Mouse (Mus musculus): ENCODE measurements at regions not wholly inside any gene's neighbourhood (a gene's known extent, or its start where the extent isn't known, plus 50 kb on each side); places are given as distances from the start of the nearest gene placed in this dataset.

- no peaks in the 10 kb centered on the region for H3K4me1 ChIP-seq (replicated peaks; ENCODE audit: control insufficient read depth, insufficient read depth, low read length)
- 38% methylated on average over 2 of the region's 2 CpGs for WGBS
- no peak for ATAC-seq (replicated peaks; ENCODE audit: low FRiP score, low TSS enrichment, low read depth)
- no peaks in the 10 kb centered on the region for H3K27me3 ChIP-seq (replicated peaks; ENCODE audit: control insufficient read depth, insufficient read depth, low read length)
- no peak overlapping the region for H3K27ac ChIP-seq (ENCODE audit: low read depth)
- H3K9ac ChIP-seq (ENCODE audit: low read length) = no peak overlapping the region
- no peaks in the 10 kb centered on the region for H3K36me3 ChIP-seq (ENCODE audit: control insufficient read depth, insufficient read depth, low read length)
- H3K4me3 ChIP-seq (ENCODE audit: low read depth, low read length) = no peak overlapping the region
- no peak overlapping the region for H3K4me2 ChIP-seq (ENCODE audit: low read length)
- no peaks in the 10 kb centered on the region for H3K9me3 ChIP-seq (ENCODE audit: control insufficient read depth, low read length)
- no peak for DNase-seq (ENCODE audit: low spot score)
Measured at GRCm38 (mm10) chr12:45745697-45746096, 671.2 kb upstream of the Stxbp6 start.

GRCm38 (mm10) chr12:45744619-45745018 is 670.1 kb upstream of the Stxbp6 start:
- Histone ChIP-seq H3K4me3 (ENCODE audit: low read depth, low read length) (no peak overlapping the region), H3K4me2 (ENCODE audit: low read length) (no peak overlapping the region)
- ATAC-seq (replicated peaks; ENCODE audit: low FRiP score, low TSS enrichment, low read depth) = no peak

DNA sequence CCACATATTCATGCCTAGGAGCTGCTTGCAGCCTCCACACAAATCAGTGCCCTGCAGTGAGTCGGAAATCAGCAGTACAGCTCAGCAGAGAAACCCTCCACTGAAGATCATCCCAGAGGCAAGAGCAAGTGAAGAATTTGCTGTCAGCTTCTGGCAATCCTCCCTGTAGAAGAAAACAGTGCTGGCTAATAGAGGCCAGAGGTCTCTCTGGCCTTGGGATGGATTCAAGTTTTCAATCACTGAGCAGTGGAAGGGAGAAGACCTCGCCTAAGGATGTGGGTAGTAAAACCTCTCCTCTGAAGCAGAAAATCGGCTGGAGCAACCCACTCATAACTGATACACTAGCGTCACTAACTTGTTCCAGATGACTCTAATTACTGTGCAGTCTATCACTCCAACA is 659.2 kb upstream of the Stxbp6 start:
- DNase-seq (ENCODE audit: low spot score) = no peak
- Histone ChIP-seq H3K4me2 (ENCODE audit: low read length) (no peak overlapping the region), H3K27me3 (replicated peaks; ENCODE audit: control insufficient read depth, insufficient read depth, low read length) (no peaks in the 10 kb centered on the region), H3K36me3 (ENCODE audit: control insufficient read depth, insufficient read depth, low read length) (no peaks in the 10 kb centered on the region), H3K9ac (ENCODE audit: low read length) (no peak overlapping the region), H3K4me3 (ENCODE audit: low read depth, low read length) (no peak overlapping the region), H3K9me3 (ENCODE audit: control insufficient read depth, low read length) (no peaks in the 10 kb centered on the region), H3K4me1 (replicated peaks; ENCODE audit: control insufficient read depth, insufficient read depth, low read length) (no peaks in the 10 kb centered on the region), H3K27ac (ENCODE audit: low read depth) (no peak overlapping the region)
- no peak for ATAC-seq (replicated peaks; ENCODE audit: low FRiP score, low TSS enrichment, low read depth)
- 45% methylated on average over 4 of the region's 4 CpGs for WGBS

More at GRCm38 (mm10) chr12:45744619-45745018, 670.1 kb upstream of the Stxbp6 start:
- H3K9ac ChIP-seq (ENCODE audit: low read length) = no peak overlapping the region
- 82% methylated on average over 2 of the region's 2 CpGs for WGBS
- no peaks in the 10 kb centered on the region for H3K9me3 ChIP-seq (ENCODE audit: control insufficient read depth, low read length)
- no peak overlapping the region for H3K27ac ChIP-seq (ENCODE audit: low read depth)
- H3K27me3 ChIP-seq (replicated peaks; ENCODE audit: control insufficient read depth, insufficient read depth, low read length) = no peaks in the 10 kb centered on the region
- no peaks in the 10 kb centered on the region for H3K4me1 ChIP-seq (replicated peaks; ENCODE audit: control insufficient read depth, insufficient read depth, low read length)
- DNase-seq (ENCODE audit: low spot score) = no peak
- H3K36me3 ChIP-seq (ENCODE audit: control insufficient read depth, insufficient read depth, low read length) = no peaks in the 10 kb centered on the region

GRCm38 (mm10) chr12:45724565-45725370 is 650.3 kb upstream of the Stxbp6 start:
- Histone ChIP-seq H3K4me3 (ENCODE audit: low read depth, low read length) (no peak overlapping the region), H3K27me3 (replicated peaks; ENCODE audit: control insufficient read depth, insufficient read depth, low read length) (no peaks in the 10 kb centered on the region), H3K27ac (ENCODE audit: low read depth) (no peak overlapping the region), H3K9me3 (ENCODE audit: control insufficient read depth, low read length) (no peaks in the 10 kb centered on the region), H3K4me1 (replicated peaks; ENCODE audit: control insufficient read depth, insufficient read depth, low read length) (no peaks in the 10 kb centered on the region), H3K4me2 (ENCODE audit: low read length) (no peak overlapping the region), H3K9ac (ENCODE audit: low read length) (no peak overlapping the region), H3K36me3 (ENCODE audit: control insufficient read depth, insufficient read depth, low read length) (no peaks in the 10 kb centered on the region)
- ATAC-seq (replicated peaks; ENCODE audit: low FRiP score, low TSS enrichment, low read depth) = no peak
- WGBS = 69% methylated on average over 5 of the region's 5 CpGs
- DNase-seq (ENCODE audit: low spot score) = no peak

DNA sequence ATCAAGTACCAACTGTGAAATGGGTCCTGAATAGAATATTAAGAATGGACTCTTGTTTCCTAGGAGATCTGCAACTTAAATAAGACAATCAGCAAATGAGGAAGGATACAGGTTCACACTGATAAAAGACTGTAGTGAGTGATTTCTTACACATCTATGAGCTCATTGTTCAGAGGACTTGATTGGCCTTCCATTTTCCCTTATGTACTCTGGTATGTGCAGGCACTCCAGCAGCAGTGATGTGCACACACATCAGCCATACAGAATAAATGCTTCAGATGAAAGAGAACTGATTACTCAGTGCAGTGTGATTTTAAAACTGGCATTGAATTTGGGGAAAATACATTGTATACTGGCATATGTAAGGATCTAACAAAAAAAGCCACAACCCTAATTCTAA is 636.8 kb upstream of the Stxbp6 start:
- Histone ChIP-seq H3K27me3 (replicated peaks; ENCODE audit: control insufficient read depth, insufficient read depth, low read length) (no peaks in the 10 kb centered on the region), H3K4me2 (ENCODE audit: low read length) (no peak overlapping the region), H3K9me3 (ENCODE audit: control insufficient read depth, low read length) (no peaks in the 10 kb centered on the region), H3K36me3 (ENCODE audit: control insufficient read depth, insufficient read depth, low read length) (no peaks in the 10 kb centered on the region), H3K9ac (ENCODE audit: low read length) (no peak overlapping the region), H3K4me3 (ENCODE audit: low read depth, low read length) (no peak overlapping the region), H3K4me1 (replicated peaks; ENCODE audit: control insufficient read depth, insufficient read depth, low read length) (no peaks in the 10 kb centered on the region), H3K27ac (ENCODE audit: low read depth) (no peak overlapping the region)
- no peak for ATAC-seq (replicated peaks; ENCODE audit: low FRiP score, low TSS enrichment, low read depth)
- no peak for DNase-seq (ENCODE audit: low spot score)

GRCm38 (mm10) chr12:45710766-45711165 is 636.3 kb upstream of the Stxbp6 start:
- Histone ChIP-seq H3K4me1 (replicated peaks; ENCODE audit: control insufficient read depth, insufficient read depth, low read length) (no peaks in the 10 kb centered on the region), H3K27me3 (replicated peaks; ENCODE audit: control insufficient read depth, insufficient read depth, low read length) (no peaks in the 10 kb centered on the region), H3K9me3 (ENCODE audit: control insufficient read depth, low read length) (no peaks in the 10 kb centered on the region), H3K36me3 (ENCODE audit: control insufficient read depth, insufficient read depth, low read length) (no peaks in the 10 kb centered on the region), H3K4me2 (ENCODE audit: low read length) (no peak overlapping the region), H3K4me3 (ENCODE audit: low read depth, low read length) (no peak overlapping the region), H3K9ac (ENCODE audit: low read length) (no peak overlapping the region), H3K27ac (ENCODE audit: low read depth) (no peak overlapping the region)
- no peak for DNase-seq (ENCODE audit: low spot score)
- WGBS = 74% methylated on average over 1 of the region's 1 CpGs
- ATAC-seq (replicated peaks; ENCODE audit: low FRiP score, low TSS enrichment, low read depth) = no peak

DNA sequence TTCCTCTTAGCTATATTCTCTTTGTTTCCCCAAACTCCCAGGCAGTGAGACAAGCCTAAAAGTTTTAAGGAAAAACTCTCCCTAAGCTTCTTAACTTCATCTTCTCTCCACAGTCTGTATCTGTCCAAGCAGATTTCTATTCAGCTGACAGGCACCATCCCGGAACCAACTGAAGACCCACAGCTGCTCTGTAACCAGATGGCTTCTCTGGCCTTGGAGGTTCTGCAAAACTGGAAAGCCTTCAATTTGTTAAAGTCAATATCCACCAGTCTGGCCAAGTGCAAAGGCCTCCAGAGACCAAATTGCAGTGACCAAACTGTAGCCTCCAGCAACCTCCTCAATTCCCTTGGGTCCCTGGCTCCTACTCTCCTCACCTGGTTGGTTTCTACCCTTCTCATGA is 614.8 kb upstream of the Stxbp6 start:
- H3K27ac ChIP-seq (ENCODE audit: low read depth) = no peak overlapping the region
- H3K4me2 ChIP-seq (ENCODE audit: low read length) = no peak overlapping the region
- no peak overlapping the region for H3K9ac ChIP-seq (ENCODE audit: low read length)
- DNase-seq (ENCODE audit: low spot score) (no peak), ATAC-seq (replicated peaks; ENCODE audit: low FRiP score, low TSS enrichment, low read depth) (no peak)
- H3K4me3 ChIP-seq (ENCODE audit: low read depth, low read length) = no peak overlapping the region
- H3K36me3 ChIP-seq (ENCODE audit: control insufficient read depth, insufficient read depth, low read length) = no peaks in the 10 kb centered on the region
- H3K4me1 ChIP-seq (replicated peaks; ENCODE audit: control insufficient read depth, insufficient read depth, low read length) = no peaks in the 10 kb centered on the region
- no peaks in the 10 kb centered on the region for H3K27me3 ChIP-seq (replicated peaks; ENCODE audit: control insufficient read depth, insufficient read depth, low read length)
- WGBS = 57% methylated on average over 1 of the region's 1 CpGs
- no peaks in the 10 kb centered on the region for H3K9me3 ChIP-seq (ENCODE audit: control insufficient read depth, low read length)

- no peaks in the 10 kb centered on the region for H3K27me3 ChIP-seq (replicated peaks; ENCODE audit: control insufficient read depth, insufficient read depth, low read length)
- no peak overlapping the region for H3K4me2 ChIP-seq (ENCODE audit: low read length)
- ATAC-seq (replicated peaks; ENCODE audit: low FRiP score, low TSS enrichment, low read depth) (no peak), DNase-seq (ENCODE audit: low spot score) (no peak)
- H3K36me3 ChIP-seq (ENCODE audit: control insufficient read depth, insufficient read depth, low read length) = no peaks in the 10 kb centered on the region
- no peak overlapping the region for H3K27ac ChIP-seq (ENCODE audit: low read depth)
- H3K9ac ChIP-seq (ENCODE audit: low read length) = no peak overlapping the region
- H3K4me3 ChIP-seq (ENCODE audit: low read depth, low read length) = no peak overlapping the region
- H3K9me3 ChIP-seq (ENCODE audit: control insufficient read depth, low read length) = no peaks in the 10 kb centered on the region
- no peaks in the 10 kb centered on the region for H3K4me1 ChIP-seq (replicated peaks; ENCODE audit: control insufficient read depth, insufficient read depth, low read length)
Measured at GRCm38 (mm10) chr12:45686765-45687164, 612.3 kb upstream of the Stxbp6 start.

- H3K4me3 ChIP-seq (ENCODE audit: low read depth, low read length) = no peak overlapping the region
- DNase-seq (ENCODE audit: low spot score) = no peak
- no peak overlapping the region for H3K4me2 ChIP-seq (ENCODE audit: low read length)
- H3K9ac ChIP-seq (ENCODE audit: low read length) = no peak overlapping the region
- no peak for ATAC-seq (replicated peaks; ENCODE audit: low FRiP score, low TSS enrichment, low read depth)
- H3K27me3 ChIP-seq (replicated peaks; ENCODE audit: control insufficient read depth, insufficient read depth, low read length) = no peaks in the 10 kb centered on the region
- H3K36me3 ChIP-seq (ENCODE audit: control insufficient read depth, insufficient read depth, low read length) = no peaks in the 10 kb centered on the region
- 35% methylated on average over 3 of the region's 3 CpGs for WGBS
- H3K4me1 ChIP-seq (replicated peaks; ENCODE audit: control insufficient read depth, insufficient read depth, low read length) = no peaks in the 10 kb centered on the region
- no peak overlapping the region for H3K27ac ChIP-seq (ENCODE audit: low read depth)
- no peaks in the 10 kb centered on the region for H3K9me3 ChIP-seq (ENCODE audit: control insufficient read depth, low read length)
Measured at GRCm38 (mm10) chr12:45672361-45672760, 597.9 kb upstream of the Stxbp6 start.
